Mouse (Mus musculus): ENCODE results near the gene Rad51ap1. TPM values are rescaled to one million over a fixed set of nuclear protein-coding genes. Genes with fewer than 3 reads are reported as not detected.

Gene Rad51ap1
- polyA plus RNA-seq, 1 experiment, result 10.5 TPM

DNA sequence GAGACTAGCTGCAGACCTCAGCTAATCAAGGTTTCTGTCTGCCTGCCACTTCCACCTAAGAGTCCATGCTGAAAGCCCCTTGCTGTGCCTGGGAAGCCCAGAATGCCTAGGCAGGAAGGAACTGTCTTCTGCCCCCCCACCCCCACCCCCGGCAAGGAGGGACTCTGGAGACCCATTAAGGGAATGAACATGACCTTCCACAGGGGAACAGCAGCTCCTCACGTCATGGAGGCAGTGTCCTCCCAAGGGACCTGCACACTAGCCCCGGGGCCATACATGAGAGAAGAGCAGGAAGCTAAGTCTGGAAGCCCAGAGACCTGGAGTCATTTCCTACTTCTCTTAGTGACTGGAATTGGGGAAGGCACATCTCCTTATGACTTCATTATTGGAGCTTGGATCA lies 31.5 kb downstream of the Rad51ap1 start:
- peaks cover 12% of the 10 kb centered on the region for H3K27me3 ChIP-seq (ENCODE audit: control insufficient read depth, insufficient read depth, insufficient read length)
- TF ChIP-seq FOSL1 (IDR thresholded peaks at IDR 0.05; ENCODE audit: insufficient read depth, low read length, poor library complexity, severe bottlenecking) (no peak), CTCF (IDR thresholded peaks at IDR 0.05; ENCODE audit: control insufficient read depth, insufficient read depth, insufficient read length) (no peak), MYOD1 (IDR thresholded peaks at IDR 0.05; ENCODE audit: control insufficient read depth, insufficient read length, low read depth) (no peak), CEBPB (IDR thresholded peaks at IDR 0.05; ENCODE audit: low read depth) (no peak), MYOG (IDR thresholded peaks at IDR 0.05; ENCODE audit: control insufficient read depth, extremely low read depth, insufficient read length) (no peak), MAX (IDR thresholded peaks at IDR 0.05) (no peak), USF1 (IDR thresholded peaks at IDR 0.05; ENCODE audit: low read depth) (no peak)

DNA sequence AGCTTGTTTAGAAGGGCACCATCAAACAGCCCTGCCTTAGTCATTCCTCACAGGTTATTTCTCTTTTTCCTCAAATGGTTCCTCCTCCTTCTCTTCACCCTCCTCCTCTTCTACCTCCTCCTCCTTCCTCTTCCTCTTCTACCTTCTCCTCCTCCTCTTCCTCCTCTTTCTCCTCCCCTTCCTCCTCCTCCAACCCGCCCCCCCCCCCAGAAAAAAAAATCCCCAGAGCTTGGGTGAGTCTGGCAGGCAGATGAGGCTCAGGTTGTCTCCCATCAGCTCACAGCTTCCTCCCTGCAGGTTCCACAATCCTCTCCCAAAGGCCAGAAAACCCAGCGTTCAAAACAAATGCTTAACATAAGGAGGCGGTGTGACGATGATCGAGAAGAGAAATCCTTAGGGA lies 32.0 kb downstream of the Rad51ap1 start:
- peaks cover 12% of the 10 kb centered on the region for H3K27me3 ChIP-seq (ENCODE audit: control insufficient read depth, insufficient read depth, insufficient read length)
- H3K79me2 ChIP-seq (ENCODE audit: control insufficient read depth, insufficient read depth), result no peaks in the 10 kb centered on the region
- H3ac ChIP-seq (ENCODE audit: control insufficient read depth, insufficient read length, low read depth), result no peak overlapping the region
- H3K79me3 ChIP-seq (ENCODE audit: low read depth), result no peaks in the 10 kb centered on the region
- TF ChIP-seq CTCF (IDR thresholded peaks at IDR 0.05; ENCODE audit: control insufficient read depth, insufficient read depth, insufficient read length) (no peak), USF1 (IDR thresholded peaks at IDR 0.05; ENCODE audit: low read depth) (no peak), MAX (IDR thresholded peaks at IDR 0.05) (no peak), MYOD1 (IDR thresholded peaks at IDR 0.05; ENCODE audit: control insufficient read depth, insufficient read length, low read depth) (no peak), FOSL1 (IDR thresholded peaks at IDR 0.05; ENCODE audit: insufficient read depth, low read length, poor library complexity, severe bottlenecking) (no peak), CEBPB (IDR thresholded peaks at IDR 0.05; ENCODE audit: low read depth) (no peak), MYOG (IDR thresholded peaks at IDR 0.05; ENCODE audit: control insufficient read depth, extremely low read depth, insufficient read length) (no peak)
- no peaks in the 10 kb centered on the region for H3K36me3 ChIP-seq (ENCODE audit: control insufficient read depth, insufficient read depth)
- no peak overlapping the region for H3K4me3 ChIP-seq (ENCODE audit: insufficient read depth, poor library complexity, severe bottlenecking)

More for the DNA sequence above, 31.5 kb downstream of the Rad51ap1 start:
- no peaks in the 10 kb centered on the region for H3K36me3 ChIP-seq (ENCODE audit: control insufficient read depth, insufficient read depth)
- H3K79me2 ChIP-seq (ENCODE audit: control insufficient read depth, insufficient read depth), result no peaks in the 10 kb centered on the region
- H3K4me3 ChIP-seq (ENCODE audit: insufficient read depth, poor library complexity, severe bottlenecking), result no peak overlapping the region
- no peak overlapping the region for H3ac ChIP-seq (ENCODE audit: control insufficient read depth, insufficient read length, low read depth)
- no peaks in the 10 kb centered on the region for H3K79me3 ChIP-seq (ENCODE audit: low read depth)

DNA sequence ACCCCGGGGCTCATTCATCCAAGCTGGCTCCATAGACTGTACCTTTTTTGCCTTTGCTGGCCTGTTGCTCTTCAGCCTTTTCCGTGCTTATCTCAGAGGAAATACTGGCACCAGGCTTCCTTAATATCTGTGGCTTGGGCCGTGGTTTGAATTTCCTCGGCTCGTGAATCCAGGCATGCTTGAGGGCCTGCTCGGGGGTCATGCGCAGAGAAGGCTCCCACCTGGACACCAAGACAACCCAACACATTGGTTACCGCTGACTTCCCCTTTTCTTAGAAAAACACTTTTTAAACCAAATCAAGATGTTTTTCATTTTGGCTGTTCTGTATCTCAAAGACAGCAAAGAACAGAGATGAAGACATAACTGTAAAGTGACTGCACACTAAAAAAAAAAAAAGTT lies 62.3 kb downstream of the Rad51ap1 start:
- H3K36me3 ChIP-seq (ENCODE audit: control insufficient read depth, insufficient read depth), result no peaks in the 10 kb centered on the region
- no peak overlapping the region for H3K4me3 ChIP-seq (ENCODE audit: insufficient read depth, poor library complexity, severe bottlenecking)
- no peaks in the 10 kb centered on the region for H3K79me2 ChIP-seq (ENCODE audit: control insufficient read depth, insufficient read depth)
- no peaks in the 10 kb centered on the region for H3K79me3 ChIP-seq (ENCODE audit: low read depth)
- H3K27me3 ChIP-seq (ENCODE audit: control insufficient read depth, insufficient read depth, insufficient read length), result peaks cover 5% of the 10 kb centered on the region
- no peak overlapping the region for H3ac ChIP-seq (ENCODE audit: control insufficient read depth, insufficient read length, low read depth)
- TF ChIP-seq USF1 (IDR thresholded peaks at IDR 0.05; ENCODE audit: low read depth), result no peak
- TF ChIP-seq MAX (IDR thresholded peaks at IDR 0.05), result no peak
- no peak for TF ChIP-seq CEBPB (IDR thresholded peaks at IDR 0.05; ENCODE audit: low read depth)
- no peak for TF ChIP-seq MYOG (IDR thresholded peaks at IDR 0.05; ENCODE audit: control insufficient read depth, extremely low read depth, insufficient read length)
- TF ChIP-seq FOSL1 (IDR thresholded peaks at IDR 0.05; ENCODE audit: insufficient read depth, low read length, poor library complexity, severe bottlenecking), result no peak
- no peak for TF ChIP-seq CTCF (IDR thresholded peaks at IDR 0.05; ENCODE audit: control insufficient read depth, insufficient read depth, insufficient read length)
- TF ChIP-seq MYOD1 (IDR thresholded peaks at IDR 0.05; ENCODE audit: control insufficient read depth, insufficient read length, low read depth), result no peak

Other genes with a start within 250 kb of the Rad51ap1 start
- gene Kcna6, start 198.9 kb downstream of the Rad51ap1 start, polyA plus RNA-seq (2012; fragmentation: generic; extraction: Trizol), result 0.01 TPM
- 140 TPM for gene Ndufa9, start 90.5 kb downstream of the Rad51ap1 start, polyA plus RNA-seq (2012; fragmentation: generic; extraction: Trizol)
- not detected for gene Akap3, start 86.5 kb downstream of the Rad51ap1 start, polyA plus RNA-seq (2012; fragmentation: generic; extraction: Trizol)
- gene Dyrk4, start 17.7 kb downstream of the Rad51ap1 start, polyA plus RNA-seq (2012; fragmentation: generic; extraction: Trizol), result 0.09 TPM
- gene D6Wsu163e, start 375 bp upstream of the Rad51ap1 start, polyA plus RNA-seq (2012; fragmentation: generic; extraction: Trizol), result 12.2 TPM
- not detected for gene Fgf6, start 76.0 kb upstream of the Rad51ap1 start, polyA plus RNA-seq (2012; fragmentation: generic; extraction: Trizol)
- gene Fgf23, start 133.3 kb upstream of the Rad51ap1 start, polyA plus RNA-seq (2012; fragmentation: generic; extraction: Trizol), result not detected
- gene Tigar, start 170.0 kb upstream of the Rad51ap1 start, polyA plus RNA-seq (2012; fragmentation: generic; extraction: Trizol), result 8.1 TPM
- gene Ccnd2, start 212.6 kb upstream of the Rad51ap1 start, polyA plus RNA-seq (2012; fragmentation: generic; extraction: Trizol), result 2.8 TPM